Mouse (Mus musculus) activated CD4-positive, CD25-positive, alpha-beta regulatory T cell, adult 4 months (primary cell): ENCODE measurements around the gene Serhl. TPM values are rescaled to one million over a fixed set of nuclear protein-coding genes. Genes with fewer than 3 reads are reported as not detected.
"Not testable (repeated sequence)": the region's sequence is repeated elsewhere in the genome, so short reads cannot be mapped to it uniquely, and the experiment has no call there.

Experiments used
- ATAC-seq: one replicate; pipeline ENCODE4 v1.8.0; 2017
- polyA plus RNA-seq, 2 experiments: library from polyadenylated mRNA; unstranded; fragments of 100-300 nt; shearing (Covaris generic); gene quantifications; one replicate each; pipeline ENCODE4 v1.2.1; 2017

Serhl gene
- polyA plus RNA-seq, 2 experiments from 2014 or later, result 79.0 to 82.8 TPM

DNA sequence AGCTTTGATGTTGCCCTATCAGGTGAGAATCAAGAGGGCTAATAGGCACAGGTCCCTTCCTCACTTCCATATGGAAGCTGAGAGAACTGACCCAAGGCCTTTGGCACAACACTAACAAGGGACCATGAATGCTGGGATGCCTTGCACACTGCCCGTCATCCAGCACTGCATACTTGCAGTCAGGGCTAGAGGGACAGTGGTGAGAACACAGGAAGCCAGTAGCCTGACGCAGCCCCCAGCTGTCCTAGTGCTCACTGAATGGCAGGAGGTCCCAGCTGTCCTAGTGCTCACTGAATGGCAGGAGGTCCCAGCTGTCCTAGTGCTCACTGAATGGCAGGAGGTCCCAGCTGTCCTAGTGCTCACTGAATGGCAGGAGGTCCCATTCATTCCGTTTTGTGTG is 37.7 kb downstream of the Serhl start:
- ATAC-seq, result not testable (repeated sequence)

DNA sequence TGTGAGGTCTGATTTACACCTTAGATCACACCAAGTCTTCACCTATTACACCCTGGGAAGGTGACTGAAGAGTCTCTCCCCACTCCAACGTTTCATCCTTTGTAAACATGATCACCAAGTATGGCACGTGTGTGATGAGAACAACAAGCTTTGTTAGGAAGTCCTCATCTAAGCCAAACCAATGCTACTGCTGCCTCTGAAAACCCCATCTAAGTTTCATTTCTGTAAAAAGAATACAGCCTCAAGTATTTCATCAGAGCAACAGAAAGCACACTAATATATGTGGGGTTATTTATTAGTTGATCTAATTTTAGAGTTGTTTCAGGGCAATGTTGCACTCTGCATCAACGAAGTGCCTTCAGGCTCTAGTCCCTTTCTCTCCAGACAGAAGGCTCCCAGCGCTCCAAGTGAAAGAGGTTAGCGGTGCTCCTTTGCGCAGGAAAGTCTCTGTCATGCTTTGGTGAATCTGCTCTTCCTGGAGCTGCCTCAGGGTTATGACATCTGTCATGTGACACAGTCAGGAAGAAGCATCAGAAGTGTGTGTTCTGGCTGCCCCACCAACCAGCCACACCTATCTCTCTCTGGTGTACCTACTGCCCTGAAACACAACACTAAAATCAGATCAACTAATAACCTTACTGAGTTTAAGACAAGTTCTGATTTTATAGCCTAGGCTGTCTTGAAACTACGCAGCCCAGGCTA is 40.4 kb downstream of the Serhl start:
- ATAC-seq, result no peak

DNA sequence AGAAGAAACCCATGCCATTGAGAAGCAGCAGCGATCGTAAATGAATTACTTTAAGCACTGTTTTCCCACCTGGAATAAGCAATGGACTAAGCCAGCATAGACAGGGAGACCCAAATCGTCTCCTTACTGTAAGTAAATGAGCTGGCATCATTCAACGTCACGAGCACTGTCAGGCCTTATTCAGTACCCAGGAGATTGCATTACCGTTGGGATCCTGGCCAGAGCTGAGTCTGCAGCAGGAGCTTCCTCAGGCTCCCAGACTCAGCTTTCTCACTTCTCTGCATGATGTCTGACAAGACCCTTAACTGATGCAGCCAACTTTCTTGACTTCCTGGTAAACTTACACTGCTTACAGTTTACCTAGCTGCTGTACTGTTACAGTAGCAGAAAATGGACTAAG is 45.4 kb downstream of the Serhl start:
- ATAC-seq, result no peak

DNA sequence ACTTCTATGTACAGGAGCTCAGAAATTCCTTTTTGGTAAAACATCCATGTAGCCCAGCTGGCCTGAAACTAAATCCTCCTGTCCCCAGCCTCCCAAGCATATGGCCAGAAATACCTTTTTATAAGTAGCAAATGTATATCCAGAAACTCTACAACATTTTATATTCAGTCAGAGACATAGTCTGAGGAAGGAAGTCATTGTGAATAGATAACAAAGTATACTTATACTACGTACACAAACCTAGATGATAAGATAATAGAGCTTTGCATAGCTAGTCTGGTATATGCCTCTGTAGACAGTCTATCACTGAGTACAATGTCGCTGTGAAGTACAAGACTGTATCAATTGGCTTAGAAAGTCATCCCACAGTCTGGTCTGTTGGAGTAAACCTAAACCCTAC is 46.3 kb downstream of the Serhl start:
- ATAC-seq, result no peak

DNA sequence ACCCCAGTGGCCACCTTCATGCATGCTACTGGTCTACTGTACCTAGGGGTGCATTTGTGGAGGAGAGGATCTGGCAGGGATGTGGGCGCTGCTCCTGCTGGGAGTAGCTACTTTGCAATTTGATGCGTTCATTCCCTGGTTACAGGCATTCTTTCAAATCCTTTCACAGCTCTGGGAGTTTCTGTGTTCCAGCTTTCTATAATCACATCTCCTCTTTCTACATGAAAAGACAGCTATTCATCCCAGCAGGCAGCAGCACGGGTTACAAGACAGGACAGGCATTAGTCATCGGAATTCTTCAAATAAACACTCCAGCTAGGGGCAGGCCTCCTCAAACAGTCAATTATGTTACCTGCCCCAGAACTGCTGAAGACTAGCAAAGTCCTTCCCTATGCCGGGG is 53.6 kb downstream of the Serhl start:
- no peak for ATAC-seq

DNA sequence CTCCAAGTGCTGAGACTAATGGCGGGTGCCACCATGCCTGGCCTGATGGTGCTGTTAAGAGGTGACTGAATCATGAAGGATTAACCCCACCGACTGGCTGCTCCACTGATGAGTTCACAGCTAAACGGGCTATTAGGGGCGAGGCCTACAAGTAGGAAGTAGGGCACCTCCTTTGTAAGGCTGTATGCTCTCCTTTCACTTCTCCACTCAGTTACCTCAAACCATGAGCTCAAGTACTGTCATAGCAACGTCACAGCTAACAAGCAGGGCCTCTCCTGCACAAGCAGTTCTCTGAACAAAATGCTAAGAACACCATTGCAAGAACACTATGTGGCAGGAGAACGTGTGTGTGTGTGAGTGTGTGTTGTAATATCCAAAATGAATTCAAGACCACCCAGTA is 56.2 kb downstream of the Serhl start:
- no peak for ATAC-seq

DNA sequence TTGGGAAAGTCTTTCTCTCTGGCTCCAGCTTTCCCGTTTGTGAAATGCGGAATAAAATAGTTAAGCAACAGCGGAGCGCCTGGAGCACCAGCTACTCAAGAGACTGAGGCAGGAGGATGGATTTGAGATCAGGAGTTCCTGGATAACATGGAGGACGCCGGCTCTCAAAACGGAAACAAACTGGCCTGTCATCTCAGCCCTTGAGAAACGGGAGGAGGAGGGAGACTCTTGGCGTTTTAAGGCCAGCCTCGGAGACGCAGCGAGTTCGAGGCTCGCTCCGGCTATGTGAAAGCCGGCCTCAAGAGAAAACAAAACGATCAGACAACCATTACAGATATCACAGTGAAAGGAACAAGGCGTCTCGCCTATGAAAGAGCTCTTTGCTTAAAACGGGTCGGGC is 59.1 kb downstream of the Serhl start:
- ATAC-seq, result no peak

DNA sequence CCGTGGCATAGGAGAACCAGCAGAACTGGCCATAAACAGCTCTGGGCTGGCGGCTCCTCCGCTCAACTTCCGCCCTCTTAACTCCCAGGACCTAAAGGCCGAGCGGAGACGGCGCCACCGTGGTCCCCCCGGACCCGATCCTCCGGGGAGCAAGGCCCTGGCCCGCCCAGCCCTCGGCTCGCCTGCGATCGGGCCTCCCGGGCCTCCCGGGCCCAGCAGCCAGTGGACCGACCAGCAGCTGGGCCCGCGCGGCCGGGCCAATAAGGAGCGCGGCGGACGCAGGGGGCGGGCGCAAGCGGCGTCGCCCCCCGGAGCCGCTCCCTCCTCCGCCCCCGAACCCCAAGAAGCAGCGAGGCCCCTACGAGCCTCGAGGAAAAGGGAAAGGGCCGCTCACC is 59.5 kb downstream of the Serhl start:
- peak; percentile 17 for ATAC-seq

DNA sequence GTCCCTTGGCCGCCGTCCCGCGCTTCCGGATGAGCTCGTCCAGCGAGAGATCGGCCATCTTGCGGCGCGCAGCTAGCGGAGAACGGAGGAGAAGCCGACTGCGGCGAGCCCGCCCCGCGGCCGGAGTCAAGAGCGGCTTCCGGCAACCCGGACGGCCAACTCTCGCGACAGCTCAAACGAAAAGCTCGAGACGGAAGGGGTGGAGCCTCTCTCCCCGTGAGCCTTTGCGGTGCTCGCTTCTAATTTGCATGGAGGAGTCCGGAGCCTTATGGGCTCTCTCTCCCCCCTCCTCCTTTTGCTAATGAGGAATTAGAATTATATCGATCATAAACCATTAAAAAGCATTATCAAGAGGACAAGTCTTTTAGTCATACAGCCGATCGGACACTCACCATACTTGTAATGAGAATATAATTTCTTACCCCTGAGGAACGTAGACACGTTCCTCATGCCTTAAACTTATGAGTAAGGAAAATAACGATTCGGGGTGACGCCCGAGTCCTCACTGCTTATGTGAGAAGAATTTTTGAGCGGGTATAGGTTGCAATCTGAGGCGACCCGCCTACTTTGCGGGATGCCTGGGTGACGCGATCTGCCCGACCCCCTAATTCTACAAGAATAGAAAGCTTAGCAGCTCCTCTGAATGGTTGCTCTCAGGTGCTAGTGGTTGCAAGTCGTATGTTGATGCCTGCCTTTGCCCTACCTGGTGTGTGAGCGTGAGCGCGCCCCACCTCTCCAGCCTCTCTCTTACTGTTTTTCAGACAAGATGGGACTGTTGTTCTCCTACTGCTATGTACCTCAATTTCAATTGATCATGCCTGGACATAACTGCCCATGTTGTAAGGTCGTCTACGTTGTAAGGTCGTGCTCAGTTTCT is 60.1 kb downstream of the Serhl start, which contains the start of gene Poldip3:
Gene Poldip3 (minus strand): TSS at position 189 of the 877 bp plus-strand sequence.
- peak; percentile 82 for ATAC-seq

DNA sequence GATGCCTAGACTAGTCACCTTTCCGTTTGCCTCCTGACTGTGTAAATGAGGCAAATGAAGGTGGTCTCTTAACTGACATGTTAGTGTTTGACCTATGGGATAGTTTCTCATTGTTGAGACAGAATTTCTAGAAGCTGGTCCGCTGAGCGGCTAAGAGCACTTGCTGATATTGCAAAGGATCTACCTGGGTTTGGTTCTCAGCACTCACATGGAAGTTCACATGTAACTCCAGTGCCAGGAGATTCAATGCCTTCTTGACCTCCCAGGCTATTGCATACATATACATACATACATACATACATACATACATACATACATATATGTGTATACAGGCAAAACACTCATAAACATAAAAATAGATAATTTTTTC is 60.8 kb downstream of the Serhl start:
- ATAC-seq, result no peak

DNA sequence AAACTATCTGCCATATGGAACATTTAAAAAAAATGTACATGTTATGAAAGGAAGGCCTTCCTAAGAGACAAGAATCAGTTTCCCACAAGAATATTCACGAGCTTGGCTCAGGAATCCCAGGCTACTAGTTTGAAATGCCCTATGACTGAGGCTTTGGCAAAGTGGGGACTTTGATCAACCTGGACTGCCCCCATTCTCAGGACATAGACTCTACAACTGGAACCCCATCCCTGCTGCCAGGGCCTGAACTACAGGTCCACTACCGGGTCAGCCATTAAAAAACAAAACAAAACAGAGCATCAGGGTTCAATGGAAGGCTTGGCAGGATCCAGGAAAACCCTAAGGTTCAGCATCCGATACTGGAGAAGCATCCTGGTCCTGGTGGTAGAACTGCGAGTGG is 61.4 kb downstream of the Serhl start:
- ATAC-seq, result no peak

DNA sequence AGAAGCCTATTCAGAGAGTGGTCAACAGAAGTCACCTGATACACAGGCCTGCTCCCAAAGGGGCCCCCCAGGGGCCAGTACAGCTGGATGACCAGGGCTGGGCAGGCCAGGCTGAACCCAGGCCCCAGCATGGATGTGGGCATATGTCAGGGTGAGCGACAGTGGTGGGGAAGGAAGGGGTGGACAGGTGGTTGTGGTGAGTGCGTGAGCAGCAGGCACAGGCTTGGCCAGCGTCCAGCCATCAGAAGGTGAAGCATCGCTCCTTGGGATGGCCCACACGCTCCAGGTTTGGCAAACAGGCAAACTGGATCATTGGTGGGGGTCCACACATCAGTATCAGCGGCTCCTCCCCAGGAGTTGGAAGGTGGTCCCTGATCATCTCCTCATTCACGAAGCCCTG is 65.0 kb downstream of the Serhl start:
- ATAC-seq, result no peak

DNA sequence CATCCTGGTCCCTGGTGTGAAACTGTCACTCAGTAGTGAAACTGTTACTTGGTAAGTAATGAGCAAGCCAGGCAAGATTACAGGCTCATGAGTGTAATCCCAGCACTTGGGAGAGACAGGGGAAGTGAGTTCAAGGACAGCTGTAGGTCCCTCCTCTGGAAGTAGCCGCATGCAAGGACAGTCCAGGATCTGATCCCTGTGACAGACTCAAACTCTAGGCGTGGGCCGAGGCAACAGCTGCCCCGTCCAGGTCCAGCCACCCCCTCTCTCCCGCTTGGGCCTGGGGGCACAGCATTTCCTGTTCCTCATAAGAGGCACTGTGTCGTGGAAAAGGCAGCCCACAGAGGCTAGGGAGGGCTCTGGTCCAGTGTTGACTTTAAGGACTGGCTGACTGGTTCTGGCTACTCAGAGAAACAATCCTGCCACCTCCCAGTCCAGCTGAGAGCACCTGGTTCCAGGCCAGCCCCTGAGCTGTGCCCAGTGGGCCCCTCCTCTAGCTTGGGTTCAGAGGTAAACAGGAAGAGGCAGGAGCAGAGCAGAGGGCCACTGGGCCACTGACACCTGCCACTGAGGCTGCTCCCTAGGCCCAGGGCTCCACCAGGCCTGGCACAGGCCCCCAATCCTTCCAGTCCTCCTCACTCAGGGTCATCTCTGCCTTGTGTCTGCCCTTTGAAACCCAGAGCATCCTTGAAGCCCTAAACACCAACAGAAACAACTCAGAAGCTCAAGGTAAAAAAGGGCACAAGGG is 66.5 kb downstream of the Serhl start:
- no peak for ATAC-seq

DNA sequence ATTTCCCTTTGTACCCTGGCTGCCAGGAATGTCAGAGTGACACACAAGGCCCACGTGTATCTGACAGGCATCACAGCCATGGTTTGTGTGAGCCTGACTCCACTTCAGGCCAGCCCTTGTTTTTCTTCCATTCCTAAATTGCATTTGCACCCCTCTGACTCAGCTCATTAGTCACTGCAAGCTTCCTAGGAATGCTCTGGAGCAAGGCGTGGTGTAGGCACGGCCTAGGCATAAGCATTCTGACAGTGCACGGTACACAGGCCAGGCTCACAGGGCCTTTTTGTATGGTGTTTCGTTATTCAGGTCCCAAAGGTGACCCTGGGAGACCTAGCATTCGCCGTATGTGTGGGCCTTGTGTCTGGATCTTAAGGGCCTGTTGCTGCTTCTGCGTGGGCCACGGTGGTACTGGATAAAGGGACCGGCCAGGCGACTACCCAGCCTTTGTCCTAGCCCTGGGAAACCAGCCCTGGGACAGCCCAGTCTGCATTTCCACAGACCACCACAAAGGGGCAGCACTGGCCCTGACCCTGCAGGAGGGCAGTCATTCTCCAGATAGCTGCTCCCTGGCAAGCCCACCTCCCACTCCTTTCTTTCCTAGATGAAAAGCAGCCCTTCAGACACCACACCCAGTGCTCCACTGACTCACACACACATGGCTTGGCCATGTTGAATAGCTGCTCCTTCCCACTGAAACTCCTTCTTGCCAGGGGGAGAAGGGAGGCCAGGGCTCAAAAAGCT is 67.8 kb downstream of the Serhl start:
- no peak for ATAC-seq

DNA sequence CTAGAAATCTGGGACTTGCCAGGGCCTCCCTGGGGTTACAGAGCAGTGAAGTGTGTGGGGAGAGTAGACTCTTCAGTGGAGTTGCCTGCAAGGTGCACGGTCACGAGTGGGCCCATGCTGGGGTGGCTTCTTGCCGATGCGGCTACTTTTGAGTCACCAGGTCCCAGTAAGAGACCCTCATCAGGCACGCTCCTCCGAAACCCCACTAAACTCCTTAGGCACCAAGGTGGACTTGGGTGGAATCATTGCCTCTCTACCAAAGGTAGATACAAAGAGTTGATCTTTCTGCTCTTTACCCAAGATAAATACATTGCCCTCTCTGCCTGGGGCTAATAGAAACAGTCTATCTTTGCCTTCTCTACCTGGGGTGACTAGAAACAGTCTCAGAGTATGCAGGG is 68.4 kb downstream of the Serhl start:
- ATAC-seq, result no peak

DNA sequence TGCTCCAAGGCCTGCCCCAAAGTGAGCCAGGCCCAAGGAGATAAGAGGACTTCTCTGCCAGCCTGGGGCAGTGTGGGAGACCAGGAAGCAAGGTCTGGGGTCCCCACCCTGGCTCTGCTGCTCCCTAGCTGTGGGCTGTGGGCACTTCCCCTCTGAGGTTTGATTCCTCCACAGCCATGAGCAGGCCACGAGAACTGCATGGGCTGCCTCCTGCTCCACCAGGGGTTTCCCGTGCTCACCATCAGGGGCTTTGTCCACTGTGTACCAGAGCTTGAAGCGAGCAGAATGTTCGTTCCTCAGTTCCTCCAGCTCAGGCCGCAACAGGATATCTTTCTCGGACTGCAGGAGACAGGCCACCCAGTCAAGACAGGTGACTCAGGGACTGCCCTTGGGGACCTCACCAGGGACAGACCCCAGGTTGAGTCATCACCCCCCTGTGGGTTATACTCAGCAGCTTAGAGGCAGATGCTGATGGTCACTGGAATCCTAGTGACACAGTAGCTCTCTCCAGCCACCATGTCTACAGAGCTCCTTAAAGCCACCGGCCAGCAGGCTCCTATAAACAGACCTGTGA is 69.4 kb downstream of the Serhl start:
- ATAC-seq, result no peak

DNA sequence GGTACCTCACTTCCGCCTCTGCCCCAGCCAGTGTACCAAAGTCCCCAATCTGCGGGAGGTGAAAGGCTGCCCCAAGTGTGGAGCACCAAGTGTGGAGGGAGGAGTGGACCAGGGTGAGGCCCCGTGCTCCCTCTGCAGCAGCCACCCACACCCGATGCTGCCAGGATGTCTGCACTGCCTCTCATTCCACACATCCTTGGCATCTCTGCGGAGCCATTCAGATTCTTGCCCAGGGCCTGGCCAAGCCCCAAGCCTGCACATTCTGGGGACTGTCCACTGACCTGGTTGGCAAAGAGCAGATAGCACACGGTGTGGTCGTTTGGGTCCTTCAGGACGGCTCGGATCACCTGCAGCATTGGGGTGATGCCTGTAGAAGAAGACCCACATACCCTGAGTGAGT is 70.5 kb downstream of the Serhl start:
- no peak for ATAC-seq

DNA sequence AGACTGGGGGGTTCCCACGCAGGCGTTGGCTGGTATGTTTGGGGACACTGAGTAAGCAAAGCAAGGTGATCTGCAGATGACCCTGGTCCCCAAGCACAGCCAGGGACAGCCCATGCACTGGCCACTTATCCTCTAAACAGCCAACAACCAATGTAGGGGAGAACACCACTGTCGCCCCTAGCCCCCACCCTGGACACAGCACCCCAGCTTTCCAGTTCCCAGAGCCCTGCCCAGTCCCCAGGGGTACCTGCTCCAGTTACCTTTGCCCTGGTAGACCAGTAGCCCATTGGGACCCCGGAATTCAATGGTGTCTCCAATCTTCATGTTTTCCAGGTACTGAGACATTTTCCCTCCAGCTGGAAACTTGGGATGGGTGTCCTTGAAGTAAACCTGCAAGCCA is 71.3 kb downstream of the Serhl start:
- ATAC-seq, result no peak

DNA sequence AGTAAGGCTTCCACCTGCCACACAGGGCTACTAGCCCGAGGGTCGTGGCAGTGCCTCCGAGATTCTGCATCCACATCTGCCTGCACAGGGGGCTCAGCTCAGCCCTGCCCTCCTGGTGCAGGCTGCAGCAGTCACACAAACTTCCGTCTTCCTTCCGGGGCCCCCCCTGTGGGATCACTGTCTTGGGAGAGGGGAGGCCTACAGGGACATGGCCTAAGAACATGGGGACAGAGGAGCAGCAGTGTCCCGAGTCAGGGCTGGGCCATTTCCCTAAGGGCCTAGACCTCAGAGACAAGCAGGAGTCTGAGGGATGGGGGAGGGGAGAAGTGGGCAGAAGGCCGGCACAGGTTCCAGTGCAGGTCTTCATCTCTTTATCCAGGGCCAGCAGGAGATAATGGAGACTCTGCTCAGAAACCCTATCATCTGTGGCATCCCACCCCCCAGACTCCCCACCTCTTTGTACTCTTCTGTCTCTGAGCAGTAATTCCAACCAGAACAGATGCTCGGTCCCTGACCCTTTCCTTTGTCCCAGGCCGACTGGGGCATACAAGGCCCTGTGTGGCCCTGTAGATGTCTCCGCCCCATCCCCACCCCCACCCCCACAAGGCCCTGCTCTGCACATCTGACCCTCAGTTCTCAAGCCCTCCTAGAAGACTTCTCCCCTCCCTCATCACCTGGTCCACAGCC is 71.9 kb downstream of the Serhl start:
- ATAC-seq, result no peak

DNA sequence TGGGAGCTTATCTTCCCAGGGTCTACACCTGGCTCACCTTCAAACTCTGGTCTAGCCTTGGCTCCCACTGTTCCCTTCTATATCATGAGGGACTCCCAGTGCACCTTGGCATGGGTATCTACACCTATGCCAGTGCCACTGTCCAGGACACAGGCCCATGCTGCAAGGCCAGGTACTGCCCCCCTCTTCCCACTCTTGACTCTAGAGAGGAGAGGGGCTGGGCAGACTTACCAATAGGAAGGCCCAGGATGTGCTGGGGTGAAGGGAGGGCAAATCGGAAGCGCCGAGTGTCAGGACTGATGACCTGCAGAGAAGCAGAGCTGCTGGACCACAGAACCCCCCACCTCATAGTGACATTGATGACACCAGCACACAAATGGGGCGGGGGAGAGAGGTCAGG is 72.7 kb downstream of the Serhl start:
- ATAC-seq, result no peak

DNA sequence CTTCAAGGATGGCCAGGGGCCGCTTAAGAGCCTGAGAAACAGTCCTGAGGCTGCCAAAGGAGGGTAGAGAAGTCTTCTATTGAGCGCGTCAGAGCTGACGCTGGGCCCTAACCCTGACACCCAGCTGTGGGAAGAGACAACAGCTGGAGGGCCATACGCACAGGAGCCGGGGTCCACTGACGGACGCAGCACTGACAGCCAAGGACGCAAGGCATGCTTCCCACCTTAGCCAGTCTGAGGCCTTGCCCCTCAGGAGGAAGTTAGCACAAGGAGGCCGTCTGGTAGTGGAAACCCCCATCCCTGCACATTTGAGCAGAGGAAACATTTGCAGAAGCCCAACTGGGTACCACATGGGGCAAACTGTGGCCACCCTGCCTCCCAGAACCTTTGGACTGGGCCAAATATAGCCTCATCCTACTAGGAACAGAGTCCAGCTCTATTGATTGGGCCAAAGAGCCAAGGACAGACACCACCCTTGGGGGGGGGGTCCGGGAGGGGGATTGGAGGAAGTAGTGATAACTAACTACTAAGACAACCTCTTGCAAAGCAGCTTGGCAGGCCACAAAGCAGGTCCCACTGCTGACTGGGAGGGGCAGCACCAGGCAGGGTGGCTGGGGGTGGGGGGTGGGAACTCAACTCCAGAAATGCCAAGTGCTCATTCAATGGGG is 73.6 kb downstream of the Serhl start:
- ATAC-seq, result no peak
